Mouse (Mus musculus) gastrocnemius, adult 18-20 months (tissue): Measurements from ENCODE around the gene Psmc3ip. TPM values are rescaled to one million over a fixed set of nuclear protein-coding genes. Genes with fewer than 3 reads are reported as not detected.

Source experiments
- DNase-seq: peaks from one replicate; pipeline ENCODE4 v3.0.0; 2021; ENCODE audit warnings: low spot score
- microRNA-seq: library from miRNA; unstranded; fragments of <30 nt; microRNA quantifications from one replicate; pipeline ENCODE4 v1.2.0, GENCODE M21; 2021
- total RNA-seq, 2 experiments: library from RNA; stranded (reverse); gene quantifications; 2 replicates each; pipeline ENCODE4 v1.2.3; 2021

Gene Psmc3ip
- total RNA-seq, 2 experiments from 2014 or later, result 1.7 to 2.0 TPM

DNA sequence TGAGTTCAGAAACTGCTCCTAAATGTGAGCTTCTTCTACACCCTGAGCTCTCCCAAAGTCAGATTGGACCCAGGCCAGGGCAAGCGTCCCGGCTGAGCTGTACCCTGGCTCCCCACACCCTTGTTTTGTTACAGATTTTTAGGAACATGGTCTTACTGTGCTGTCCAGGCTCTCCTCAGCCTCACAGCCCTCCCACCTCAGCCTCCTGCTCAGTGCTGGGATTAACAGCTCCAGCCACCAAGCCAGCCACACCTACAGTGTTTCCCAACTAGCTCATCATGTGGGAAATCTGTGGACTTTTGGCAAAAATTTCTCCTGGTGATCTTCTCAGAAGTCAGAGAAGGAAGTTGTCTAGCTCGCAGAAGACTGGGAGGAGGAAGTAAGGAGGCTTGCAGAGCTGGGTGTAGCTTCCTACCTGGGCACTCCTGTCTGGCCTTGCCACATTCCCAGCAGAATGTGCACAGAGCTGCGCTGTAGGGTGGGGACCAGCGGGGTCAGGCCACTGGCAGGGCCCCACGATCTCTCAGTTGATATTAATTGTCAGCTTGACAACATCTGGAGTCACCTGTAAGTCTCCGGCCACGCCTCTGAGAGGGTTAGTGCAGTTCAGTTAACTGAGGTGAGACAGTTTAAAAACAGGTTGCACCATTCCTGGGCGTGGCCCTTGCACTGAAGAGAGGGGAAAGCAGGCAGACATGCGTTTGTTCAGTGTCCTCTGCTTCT lies 42.3 kb downstream of the Psmc3ip start:
- peak; percentile 80 for DNase-seq

DNA sequence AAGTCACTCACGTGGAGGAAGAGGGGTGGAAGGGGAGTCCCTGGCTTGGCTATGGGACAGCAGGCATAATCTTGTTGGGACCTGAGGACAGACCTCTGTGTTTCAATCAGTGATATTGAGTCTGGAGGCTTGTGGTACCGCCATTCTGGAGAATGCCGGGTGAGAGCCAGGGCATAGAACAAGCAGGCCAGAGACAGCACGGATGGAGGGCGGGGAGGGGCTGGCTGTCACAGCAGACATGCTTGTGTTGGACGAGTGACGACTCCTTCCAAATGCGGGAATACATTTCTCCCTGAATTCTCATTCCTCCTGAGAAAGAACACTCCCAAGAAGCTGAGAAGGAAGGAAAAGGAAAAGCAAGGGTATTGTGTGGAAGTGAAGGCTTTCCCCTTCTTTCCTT lies 43.6 kb downstream of the Psmc3ip start:
- DNase-seq, result no peak

DNA sequence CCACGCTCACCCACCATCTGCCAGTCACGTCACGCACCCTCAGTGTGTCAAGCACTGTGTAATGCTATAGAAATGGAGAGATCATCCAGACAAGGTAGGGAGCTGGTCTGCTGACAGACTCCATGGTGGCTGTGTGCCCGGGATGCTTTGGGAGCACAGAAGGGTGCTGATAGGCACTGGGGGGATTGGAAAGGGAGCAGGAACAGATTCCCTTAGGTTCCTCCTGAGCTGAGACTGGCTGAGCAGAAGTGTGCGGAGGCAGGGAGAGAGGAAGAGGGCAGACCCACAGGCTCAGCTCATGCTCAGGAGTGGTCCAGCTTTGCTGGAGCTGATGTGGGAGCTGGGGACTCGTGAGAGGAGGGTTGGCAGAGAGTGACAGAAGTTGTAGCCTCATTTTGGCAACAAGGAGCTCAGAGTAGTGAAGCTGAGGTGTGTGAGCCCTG lies 44.2 kb downstream of the Psmc3ip start:
- no peak for DNase-seq

DNA sequence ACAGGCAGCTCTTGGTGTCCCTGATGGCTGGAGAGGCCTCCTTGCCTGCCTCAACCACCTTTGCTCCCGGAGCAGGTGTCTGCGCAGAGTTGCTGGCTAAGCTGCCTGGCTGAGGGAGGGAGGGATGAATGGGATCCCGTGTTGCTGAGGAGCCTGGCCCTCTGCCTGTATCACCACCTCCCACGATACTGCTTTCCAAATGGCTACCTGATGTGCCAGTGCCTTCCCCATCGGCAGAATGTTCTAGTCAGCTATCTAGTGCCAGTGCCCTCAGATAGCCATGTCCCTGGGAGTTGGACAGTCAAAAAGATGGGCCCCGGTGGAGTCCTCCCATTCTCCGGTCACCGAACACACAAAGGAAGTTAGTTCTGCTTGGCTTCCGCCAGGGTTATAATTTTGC lies 44.9 kb downstream of the Psmc3ip start:
- DNase-seq, result no peak

DNA sequence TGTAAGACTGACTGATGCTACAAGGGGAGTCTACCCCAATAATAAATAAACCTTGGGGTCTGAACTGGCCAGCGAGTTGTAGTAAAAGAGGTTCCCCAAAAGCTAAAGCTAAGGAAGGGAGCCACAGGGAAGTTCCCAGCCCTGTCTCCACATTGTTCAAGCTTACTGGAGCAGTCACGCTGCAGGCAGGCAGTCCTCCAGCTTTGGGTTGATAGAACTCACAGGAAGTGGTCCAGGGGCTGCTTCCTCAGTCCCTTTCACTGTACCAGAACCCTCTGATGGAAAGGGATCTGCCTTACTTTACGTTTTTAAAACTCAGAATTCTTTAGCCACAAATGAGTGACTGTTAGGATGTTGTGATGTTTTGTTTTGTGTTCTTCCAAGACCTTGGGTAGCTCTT lies 47.7 kb downstream of the Psmc3ip start:
- DNase-seq, result no peak

DNA sequence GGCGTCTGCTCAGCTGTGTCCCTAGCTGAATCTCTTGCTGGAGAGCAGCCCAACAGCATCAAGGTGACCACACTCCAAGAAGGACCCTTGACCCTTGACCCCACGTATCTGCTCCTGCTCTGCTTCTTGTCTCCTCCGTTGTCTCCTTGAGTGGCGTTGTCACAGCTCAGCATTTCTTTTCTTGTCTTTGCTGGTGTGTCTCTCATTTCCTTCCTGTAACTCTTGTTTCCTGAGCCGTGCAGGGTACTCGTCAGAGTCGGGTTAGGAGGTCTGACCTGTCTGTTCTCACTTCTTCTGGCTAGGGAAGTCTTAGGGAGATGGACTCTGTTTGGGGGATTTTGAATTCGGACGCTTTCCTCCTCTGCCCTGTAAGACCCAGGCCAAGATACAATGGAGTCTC lies 48.8 kb downstream of the Psmc3ip start:
- DNase-seq, result no peak

DNA sequence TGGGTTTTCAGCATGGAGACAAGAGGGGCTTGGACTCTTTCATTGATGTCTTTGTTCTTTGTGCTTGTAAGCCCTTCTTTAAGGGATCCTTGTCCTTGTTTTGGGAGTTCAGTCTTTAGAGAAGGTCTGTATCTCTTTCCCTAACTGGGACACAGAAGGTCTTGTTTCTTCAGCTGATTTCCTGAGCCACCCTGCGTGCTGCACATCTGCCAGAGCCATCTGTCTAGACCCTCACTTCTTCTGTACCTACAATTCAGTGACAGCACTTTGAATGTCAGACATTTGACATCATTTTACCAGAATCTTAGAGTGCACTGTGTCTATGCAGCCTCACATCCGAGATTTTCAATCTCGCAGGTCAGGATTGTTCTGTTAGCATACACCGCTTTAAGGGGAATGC lies 49.4 kb downstream of the Psmc3ip start:
- DNase-seq, result no peak

Small RNA genes within 50 kb of the gene (microRNA-seq; reads per million reads assigned to microRNA genes)
- gene Gm27626, result not detected

Other genes with a start within 250 kb of the Psmc3ip start
- gene Stat5b, start 244.7 kb downstream of the Psmc3ip start, total RNA-seq, result 100 to 1,000 TPM; 125 to 170 TPM
- 10 to 100 TPM; 11.3 to 13.3 TPM for gene Stat5a, start 236.1 kb downstream of the Psmc3ip start, total RNA-seq
- 10 to 100 TPM; 38.1 to 48.6 TPM for gene Stat3, start 155.9 kb downstream of the Psmc3ip start, total RNA-seq
- 100 to 1,000 TPM; 128 to 153 TPM for gene Cavin1, start 124.5 kb downstream of the Psmc3ip start, total RNA-seq
- gene Atp6v0a1, start 86.0 kb downstream of the Psmc3ip start, total RNA-seq, result 10 to 100 TPM; 57.0 to 74.4 TPM
- gene Naglu, start 25.4 kb downstream of the Psmc3ip start, total RNA-seq, result 1 to 10 TPM; 3.9 TPM
- gene Hsd17b1, start 17.0 kb downstream of the Psmc3ip start, total RNA-seq, result under 1 TPM; 0.16 to 0.33 TPM
- 1 to 10 TPM; 7.3 to 7.7 TPM for gene Coasy, start 12.9 kb downstream of the Psmc3ip start, total RNA-seq
- 10 to 100 TPM; 12.3 to 14.4 TPM for gene Mlx, start 8.2 kb downstream of the Psmc3ip start, total RNA-seq
- gene Retreg3, start 24.5 kb upstream of the Psmc3ip start, total RNA-seq, result 10 to 100 TPM; 27.1 to 30.4 TPM
- 10 to 100 TPM; 24.7 to 26.2 TPM for gene Tubg1, start 24.5 kb upstream of the Psmc3ip start, total RNA-seq
- 1 to 10 TPM; 2.7 to 3.3 TPM for gene Tubg2, start 60.5 kb upstream of the Psmc3ip start, total RNA-seq
- gene Cntnap1, start 75.1 kb upstream of the Psmc3ip start, total RNA-seq, result 1 to 10 TPM in 1 of 2 experiments, under 1 TPM in 1; 0.82 to 1.2 TPM
- gene Plekhh3, start 75.9 kb upstream of the Psmc3ip start, total RNA-seq, result 10 to 100 TPM; 19.4 to 24.2 TPM
- not detected for gene Ccr10, start 80.0 kb upstream of the Psmc3ip start, total RNA-seq
- 10 to 100 TPM; 25.3 to 26.3 TPM for gene Ezh1, start 131.0 kb upstream of the Psmc3ip start, total RNA-seq
- gene Ramp2, start 150.6 kb upstream of the Psmc3ip start, total RNA-seq, result 10 to 100 TPM; 30.1 to 31.0 TPM
- gene Vps25, start 158.3 kb upstream of the Psmc3ip start, total RNA-seq, result 10 to 100 TPM; 46.1 to 46.8 TPM
- under 1 TPM; 0.23 to 0.26 TPM for gene Wnk4, start 165.1 kb upstream of the Psmc3ip start, total RNA-seq
- gene Cntd1, start 183.6 kb upstream of the Psmc3ip start, total RNA-seq, result under 1 TPM; 0.31 to 0.37 TPM
- 10 to 100 TPM; 71.2 to 81.6 TPM for gene Coa3, start 183.7 kb upstream of the Psmc3ip start, total RNA-seq
- gene Becn1, start 206.8 kb upstream of the Psmc3ip start, total RNA-seq, result 10 to 100 TPM; 85.6 to 95.6 TPM
- 10 to 100 TPM; 66.4 to 81.3 TPM for gene Psme3, start 220.8 kb upstream of the Psmc3ip start, total RNA-seq
- 1 to 10 TPM; 1.0 to 1.1 TPM for gene Aoc2, start 229.6 kb upstream of the Psmc3ip start, total RNA-seq
- 1 to 10 TPM; 5.3 to 9.6 TPM for gene Aoc3, start 235.2 kb upstream of the Psmc3ip start, total RNA-seq